Mouse (Mus musculus) gastrocnemius, postnatal 10 days (tissue): Measurements from ENCODE around the gene Gm10277. TPM values are rescaled to one million over a fixed set of nuclear protein-coding genes. Genes with fewer than 3 reads are reported as not detected.
"Not testable (repeated sequence)": the region's sequence is repeated elsewhere in the genome, so short reads cannot be mapped to it uniquely, and the experiment has no call there.

ENCODE experiments used
- DNase-seq: peaks from one replicate; pipeline ENCODE4 v3.0.0; 2021; ENCODE audit warnings: mixed read lengths
- total RNA-seq, 2 experiments: library from RNA; stranded (reverse); gene quantifications; 2 replicates each; pipeline ENCODE4 v1.2.3; 2021

Gm10277 gene
- total RNA-seq, 2 experiments from 2014 or later, result not detected

- no peak for DNase-seq
These were observed 17.2 kb downstream of the Gm10277 start for GRCm38 (mm10) chr11:77770346-77770745.

- no peak for DNase-seq
These were observed 18.1 kb downstream of the Gm10277 start for GRCm38 (mm10) chr11:77769496-77769895.

GRCm38 (mm10) chr11:77766351-77767001 is 21.1 kb downstream of the Gm10277 start:
- DNase-seq, result peak; percentile 40

GRCm38 (mm10) chr11:77765459-77765777 is 22.1 kb downstream of the Gm10277 start:
- no peak for DNase-seq

- DNase-seq, result no peak
These were observed 22.7 kb downstream of the Gm10277 start for GRCm38 (mm10) chr11:77764694-77765458.

GRCm38 (mm10) chr11:77763673-77764340 is 23.7 kb downstream of the Gm10277 start:
- DNase-seq, result no peak

- DNase-seq, result peak; percentile 95
These were observed 24.5 kb downstream of the Gm10277 start, which contains the start of gene Myo18a for GRCm38 (mm10) chr11:77762783-77763672. Gene Myo18a (plus strand): TSS chr11:77763246.

- DNase-seq, result no peak
These were observed 27.5 kb downstream of the Gm10277 start for GRCm38 (mm10) chr11:77760031-77760430.

- DNase-seq, result no peak
These were observed 34.1 kb downstream of the Gm10277 start for GRCm38 (mm10) chr11:77753469-77753868.

GRCm38 (mm10) chr11:77752525-77752924 is 35.0 kb downstream of the Gm10277 start:
- DNase-seq, result no peak

- no peak for DNase-seq
These were observed 38.6 kb downstream of the Gm10277 start for GRCm38 (mm10) chr11:77748996-77749395.

GRCm38 (mm10) chr11:77747103-77747502 is 40.4 kb downstream of the Gm10277 start:
- not testable (repeated sequence) for DNase-seq

- no peak for DNase-seq
These were observed 40.9 kb downstream of the Gm10277 start for GRCm38 (mm10) chr11:77746652-77747051.

- DNase-seq, result peak; percentile 20
These were observed 43.6 kb downstream of the Gm10277 start for GRCm38 (mm10) chr11:77743966-77744365.

GRCm38 (mm10) chr11:77738555-77738954 is 49.0 kb downstream of the Gm10277 start:
- DNase-seq, result no peak

- peak; percentile 91 for DNase-seq
These were observed 50.3 kb downstream of the Gm10277 start for GRCm38 (mm10) chr11:77737289-77737688.

Other genes with a start within 250 kb of the Gm10277 start
- 10 to 100 TPM; 39.7 to 43.7 TPM for gene Taok1, start 179.9 kb downstream of the Gm10277 start, total RNA-seq
- gene Nufip2, start 101.6 kb downstream of the Gm10277 start, total RNA-seq, result 10 to 100 TPM; 43.0 to 57.7 TPM
- gene Cryba1, start 62.5 kb downstream of the Gm10277 start, total RNA-seq, result not detected
- gene Myo18a, start 24.5 kb downstream of the Gm10277 start, total RNA-seq, result 100 to 1,000 TPM; 300 to 302 TPM
- gene Pipox, start 106.3 kb upstream of the Gm10277 start, total RNA-seq, result 1 to 10 TPM in 1 of 2 experiments, under 1 TPM in 1; 0.52 to 1.1 TPM
- gene Sez6, start 143.1 kb upstream of the Gm10277 start, total RNA-seq, result under 1 TPM; 0.54 to 0.70 TPM
- gene Phf12, start 195.0 kb upstream of the Gm10277 start, total RNA-seq, result 10 to 100 TPM; 19.7 to 35.4 TPM
- gene Dhrs13, start 244.5 kb upstream of the Gm10277 start, total RNA-seq, result 1 to 10 TPM; 3.0 to 4.3 TPM